16 mouse cellular contexts compared by ENCODE assay signal in the genomic region with DNA sequence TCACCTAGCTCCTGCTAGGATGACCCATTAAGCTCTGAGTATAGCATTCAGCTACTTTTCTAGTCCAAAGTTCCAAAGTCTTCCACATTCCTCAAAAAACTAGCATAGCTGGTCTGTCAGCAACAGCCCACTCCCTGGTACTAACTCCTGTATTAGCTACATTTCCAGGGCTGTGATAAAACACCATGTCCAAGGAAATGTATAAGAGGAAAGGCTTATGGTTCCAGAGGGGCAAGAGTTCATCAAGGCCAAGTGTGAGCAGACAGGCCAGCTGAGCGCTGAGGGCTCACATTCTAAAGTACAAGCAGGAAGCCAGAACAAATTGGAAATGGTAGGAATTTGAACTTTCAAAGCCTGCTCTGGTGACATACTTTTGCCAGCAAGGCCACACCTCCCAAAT.
"Had no signal": no experiment of that assay in that cellular context is flagged by ENCODE, and none has a peak within 500 bp of the region (broad histone marks: within the 10 kb centered on the region; RNA-seq: fewer than 3 reads in every experiment).

No protein-coding gene starts in this region.

- H3K27ac ChIP-seq: limb, embryonic 12.5 days; liver, embryonic 14.5 days; midbrain, embryonic 13.5 days; neural tube, embryonic 15.5 days had no signal

- ATAC-seq: hindbrain, embryonic 16.5 days; inflammation-experienced regulatory T-cells, adult 6 months; lung, postnatal 0 days; midbrain, embryonic 13.5 days had no signal

- H3K4me2 ChIP-seq: limb, embryonic 12.5 days; midbrain, embryonic 13.5 days; neural tube, embryonic 15.5 days had no signal

- H3K4me3 ChIP-seq: limb, embryonic 12.5 days; midbrain, embryonic 13.5 days; myocyte; neural tube, embryonic 15.5 days had no signal

- DNase-seq: layer of hippocampus, adult 9-11 months; layer of hippocampus, postnatal 36 days; liver; lung, adult 2 months; lung, postnatal 36 days; right cerebral cortex, adult 18-20 months; right cerebral cortex, postnatal 25 days; thymus, postnatal 4 days had no signal

- H3K9ac ChIP-seq: limb, embryonic 12.5 days; liver, embryonic 14.5 days; midbrain, embryonic 13.5 days; neural tube, embryonic 15.5 days had no signal

- H3K4me1 ChIP-seq: limb, embryonic 12.5 days; midbrain, embryonic 13.5 days; neural tube, embryonic 15.5 days had no signal

- H3K9me3 ChIP-seq: limb, embryonic 12.5 days; midbrain, embryonic 13.5 days; neural tube, embryonic 15.5 days had no signal

- H3K27me3 ChIP-seq: limb, embryonic 12.5 days; midbrain, embryonic 13.5 days; neural tube, embryonic 15.5 days had no signal
